Mouse (Mus musculus) Patski (cell line): ENCODE measurements at regions not wholly inside any gene's neighbourhood (a gene's known extent, or its start where the extent isn't known, plus 50 kb on each side); places are given as distances from the start of the nearest gene placed in this dataset.
A peak's percentile ranks its signal among the peaks of the same experiment; 100 is the strongest.

Experiments used
- ATAC-seq: fragments of 100-300 bp; one replicate; pipeline ENCODE4 v1.8.0; 2021
- CTCF ChIA-PET: fragments of 350-600 bp; sonication (Branson Sonifier 250); formaldehyde crosslinking; loops from one replicate; lab custom pipeline; 2022; ENCODE audit warnings: inconsistent platforms; lab: Charles Lee
- POLR2A ChIA-PET: fragments of 350-600 bp; sonication (Branson Sonifier 250); formaldehyde crosslinking; loops from one replicate; lab custom pipeline; 2022; ENCODE audit warnings: antibody characterized with exemption, inconsistent platforms; lab: Charles Lee
- DNase-seq: peaks from one replicate; pipeline ENCODE4 v3.0.0-alpha.2; 2011; ENCODE audit warnings: low read depth, low spot score
- H3K27me3 ChIP-seq: fragments of 371-371 bp; one replicate; pipeline ENCODE4 v1.5.1; 2021
- CTCF ChIP-seq: fragments of 100-300 bp; IDR thresholded peaks from one replicate; pipeline ENCODE4 v1.5.1; 2021
- in situ Hi-C: fragments of 300-500 bp; cut with MboI; formaldehyde crosslinking; loops from 3 replicates; pipeline ENCODE4 v1.11.1; 2018; ENCODE audit warnings: low pct_unique_long_range_greater_than_20kb, mixed read lengths

GRCm38 (mm10) chr19:52600410-52600809 is 336.3 kb downstream of the Ins1 start:
- ATAC-seq (no peak), DNase-seq (no peak)
- POLR2A ChIA-PET = no interaction called here
- in situ Hi-C loops = no loop called here
- TF ChIP-seq CTCF = no peak
- peaks cover 6% of the 10 kb centered on the region for H3K27me3 ChIP-seq
- CTCF ChIA-PET = interaction anchor here (1.2 kb wide), 1 partner anchor 12 kb away, joined by 3 read pairs; no protein-coding TSS in a partner anchor

- no peak for DNase-seq
- CTCF ChIA-PET = no interaction called here
- in situ Hi-C loops = no loop called here
- ATAC-seq = peak; percentile 21
- TF ChIP-seq CTCF = no peak
- POLR2A ChIA-PET = interaction anchor here (1.1 kb wide), 1 partner anchor 29 kb away, joined by 4 read pairs; no protein-coding TSS in a partner anchor
- H3K27me3 ChIP-seq = peaks cover 11% of the 10 kb centered on the region
Observed at GRCm38 (mm10) chr19:52565401-52565800, 301.3 kb downstream of the Ins1 start.

- DNase-seq (no peak), ATAC-seq (no peak)
- H3K27me3 ChIP-seq = peaks cover 4% of the 10 kb centered on the region
- TF ChIP-seq CTCF = no peak
- in situ Hi-C loops = no loop called here
- CTCF ChIA-PET = no interaction called here
- POLR2A ChIA-PET = no interaction called here
Observed at GRCm38 (mm10) chr19:52534758-52535157, 270.7 kb downstream of the Ins1 start.

GRCm38 (mm10) chr19:52525509-52525908 is 261.4 kb downstream of the Ins1 start:
- no peak for TF ChIP-seq CTCF
- CTCF ChIA-PET = no interaction called here

GRCm38 (mm10) chr19:52503331-52503730 is 239.2 kb downstream of the Ins1 start:
- in situ Hi-C loops = no loop called here
- ATAC-seq (no peak), DNase-seq (no peak)
- ChIA-PET CTCF (no interaction called here), POLR2A (no interaction called here)
- peaks cover 5% of the 10 kb centered on the region for H3K27me3 ChIP-seq
- no peak for TF ChIP-seq CTCF

More at GRCm38 (mm10) chr19:52525509-52525908, 261.4 kb downstream of the Ins1 start:
- POLR2A ChIA-PET = no interaction called here
- no peak for ATAC-seq
- in situ Hi-C loops = no loop called here
- no peaks in the 10 kb centered on the region for H3K27me3 ChIP-seq
- no peak for DNase-seq
